Mouse (Mus musculus) heart, postnatal 0 days (tissue): Measurements from ENCODE around the gene Prss27. TPM values are rescaled to one million over a fixed set of nuclear protein-coding genes. Genes with fewer than 3 reads are reported as not detected.

ENCODE experiments used
- ATAC-seq: fragments of 200-750 bp; cut with Nextera tagmentation; 2 replicates; pipeline ENCODE4 v1.8.0; 2017; ENCODE audit warnings: low read depth, moderate number of reproducible peaks, moderate library complexity; ENCODE audit not compliant: insufficient read depth
- DNase-seq: peaks from one replicate; pipeline ENCODE4 v3.0.0-alpha.2; 2016; ENCODE audit warnings: low spot score
- H3K27ac ChIP-seq: fragments of 300-500 bp; sonication (generic); 2 replicates; pipeline ENCODE4 v1.5.1; 2014; ENCODE audit warnings: low read depth, mild to moderate bottlenecking
- H3K27me3 ChIP-seq: fragments of 300-500 bp; sonication (generic); 2 replicates; pipeline ENCODE4 v1.6.1; 2014; ENCODE audit warnings: low read length, mixed read lengths; ENCODE audit not compliant: control insufficient read depth, insufficient read depth
- H3K36me3 ChIP-seq: fragments of 300-500 bp; sonication (generic); replicated peaks from 2 replicates; pipeline ENCODE4 v1.6.1; 2014; ENCODE audit warnings: low read length, mixed read lengths; ENCODE audit not compliant: control insufficient read depth, insufficient read depth
- H3K4me1 ChIP-seq: fragments of 300-500 bp; sonication (generic); 2 replicates; pipeline ENCODE4 v1.6.1; 2014; ENCODE audit warnings: antibody characterized with exemption; ENCODE audit not compliant: control insufficient read depth, insufficient read depth
- H3K4me2 ChIP-seq: fragments of 300-500 bp; sonication (generic); 2 replicates; pipeline ENCODE4 v1.6.1; 2014; ENCODE audit warnings: low read depth, mild to moderate bottlenecking, low read length, moderate library complexity
- H3K4me3 ChIP-seq: fragments of 300-500 bp; sonication (generic); 2 replicates; pipeline ENCODE4 v1.5.1; 2014; ENCODE audit warnings: low read depth, low read length
- H3K9ac ChIP-seq: fragments of 300-500 bp; sonication (generic); replicated peaks from 2 replicates; pipeline ENCODE4 v1.6.1; 2014; ENCODE audit warnings: low read depth, low read length, mixed read lengths
- H3K9me3 ChIP-seq: fragments of 300-500 bp; sonication (generic); replicated peaks from 2 replicates; pipeline ENCODE4 v1.6.1; 2016; ENCODE audit warnings: low read length; ENCODE audit not compliant: control insufficient read depth
- CTCF ChIP-seq: IDR thresholded peaks from 2 replicates; pipeline ENCODE4 v1.5.1; 2016; ENCODE audit warnings: antibody characterized with exemption, control low read depth, low read depth
- EP300 ChIP-seq: IDR thresholded peaks from 2 replicates; pipeline ENCODE4 v1.6.1; 2016; ENCODE audit warnings: antibody characterized with exemption, low read depth
- WGBS: fragments of 180-500 bp; shearing (Covaris S2); extraction: QIAGEN DNeasy Blood & Tissue Kit; methylation state at CpG from one replicate; pipeline ENCODE4 v1.1.7; 2014; 5-methylcytosine and 5-hydroxymethylcytosine counted together
- polyA plus RNA-seq: library from polyadenylated mRNA; unstranded; fragments of >200 nt; fragmentation: Nextera tagmentation; extraction: Ambion mirVana; gene quantifications from 2 replicates; pipeline ENCODE4 v1.2.1, GENCODE M21; 2015
- total RNA-seq: library from RNA; depleted of rRNA; stranded (reverse); fragments of >200 nt; gene quantifications from 2 replicates; pipeline ENCODE4 v1.2.3, GENCODE M21; 2014; ENCODE audit warnings: low replicate concordance

Prss27 gene
- total and polyA plus RNA-seq, 2 experiments from 2014 or later = 0.99 TPM; not detected in 1

GRCm38 (mm10) chr17:23995421-23995820 lies 42.5 kb upstream of the Prss27 start:
- 32% methylated on average over 1 of the region's 1 CpGs for WGBS
- ATAC-seq = no peak
- Histone ChIP-seq H3K27ac (no peak overlapping the region), H3K4me3 (no peak overlapping the region), H3K27me3 (0 out of 2 replicates have a peak, but pooled peaks cover 3% of the 10 kb centered on the region), H3K36me3 (no peaks in the 10 kb centered on the region), H3K4me2 (no peak overlapping the region), H3K9me3 (no peaks in the 10 kb centered on the region), H3K9ac (no peak overlapping the region), H3K4me1 (peaks cover 9% of the 10 kb centered on the region)
- TF ChIP-seq EP300 (no peak), CTCF (no peak)
- no peak for DNase-seq

GRCm38 (mm10) chr17:23997901-23998300 lies 40.0 kb upstream of the Prss27 start, which contains the start of gene Prss22:
TSS of gene Prss22 (minus strand) at chr17:23998100.
- Histone ChIP-seq H3K9ac (no peak within 1 kb of the TSS), H3K4me2 (no peak within 1 kb of the TSS), H3K4me1 (peaks cover 9% of the 10 kb centered on the region), H3K27me3 (0 out of 2 replicates have a peak, but pooled peaks cover 3% of the 10 kb centered on the region), H3K36me3 (no peaks in the 10 kb centered on the region), H3K27ac (no peak within 1 kb of the TSS), H3K4me3 (no peak within 1 kb of the TSS), H3K9me3 (no peaks in the 10 kb centered on the region)
- 66% methylated on average over 2 of the region's 2 CpGs for WGBS
- DNase-seq = no peak
- no peak for ATAC-seq
- no peak for TF ChIP-seq EP300
- TF ChIP-seq CTCF = no peak

- no peak for TF ChIP-seq EP300
- TF ChIP-seq CTCF = no peak
- H3K4me3 ChIP-seq = no peak overlapping the region
- no peak overlapping the region for H3K27ac ChIP-seq
- 0 out of 2 replicates have a peak, but pooled peaks cover 3% of the 10 kb centered on the region for H3K27me3 ChIP-seq
- WGBS = 65% methylated on average over 6 of the region's 6 CpGs
- no peak overlapping the region for H3K9ac ChIP-seq
- peaks cover 9% of the 10 kb centered on the region for H3K4me1 ChIP-seq
- no peak for DNase-seq
- no peaks in the 10 kb centered on the region for H3K36me3 ChIP-seq
- no peaks in the 10 kb centered on the region for H3K9me3 ChIP-seq
- no peak for ATAC-seq
- H3K4me2 ChIP-seq = no peak overlapping the region
Measured at GRCm38 (mm10) chr17:23998383-23998782, 39.6 kb upstream of the Prss27 start.

GRCm38 (mm10) chr17:24000404-24000803 lies 37.5 kb upstream of the Prss27 start:
- no peak overlapping the region for H3K9ac ChIP-seq
- H3K4me2 ChIP-seq = no peak overlapping the region
- H3K27me3 ChIP-seq = no peaks in the 10 kb centered on the region
- DNase-seq (peak; percentile 84), ATAC-seq (peak; percentile 89)
- H3K4me1 ChIP-seq = peaks cover 9% of the 10 kb centered on the region
- H3K36me3 ChIP-seq = no peaks in the 10 kb centered on the region
- no peak for TF ChIP-seq CTCF
- peak; percentile 88 for TF ChIP-seq EP300
- peak overlapping the region; percentile 70 for H3K27ac ChIP-seq
- WGBS = 9% methylated on average over 5 of the region's 5 CpGs
- no peak overlapping the region for H3K4me3 ChIP-seq
- no peaks in the 10 kb centered on the region for H3K9me3 ChIP-seq

- ATAC-seq (no peak), DNase-seq (no peak)
- WGBS = 83% methylated on average over 14 of the region's 14 CpGs
- H3K9me3 ChIP-seq = no peaks in the 10 kb centered on the region
- no peak for TF ChIP-seq CTCF
- no peak for TF ChIP-seq EP300
- peaks cover 9% of the 10 kb centered on the region for H3K4me1 ChIP-seq
- H3K4me3 ChIP-seq = no peak overlapping the region
- 0 out of 2 replicates have a peak, but pooled peaks cover 5% of the 10 kb centered on the region for H3K27me3 ChIP-seq
- H3K9ac ChIP-seq = no peak overlapping the region
- H3K27ac ChIP-seq = no peak overlapping the region
- no peaks in the 10 kb centered on the region for H3K36me3 ChIP-seq
- no peak overlapping the region for H3K4me2 ChIP-seq
Measured at GRCm38 (mm10) chr17:24004071-24004665, 33.8 kb upstream of the Prss27 start.

GRCm38 (mm10) chr17:24005049-24005448 lies 32.9 kb upstream of the Prss27 start:
- 0 out of 2 replicates have a peak, but pooled peaks cover 2% of the 10 kb centered on the region for H3K4me1 ChIP-seq
- TF ChIP-seq CTCF (no peak), EP300 (no peak)
- ATAC-seq (no peak), DNase-seq (no peak)
- H3K36me3 ChIP-seq = no peaks in the 10 kb centered on the region
- 0 out of 2 replicates have a peak, but pooled peaks cover 5% of the 10 kb centered on the region for H3K27me3 ChIP-seq
- no peak overlapping the region for H3K4me2 ChIP-seq
- WGBS = 84% methylated on average over 3 of the region's 3 CpGs
- H3K9me3 ChIP-seq = no peaks in the 10 kb centered on the region
- H3K27ac ChIP-seq = no peak overlapping the region
- no peak overlapping the region for H3K9ac ChIP-seq
- no peak overlapping the region for H3K4me3 ChIP-seq
